Mouse (Mus musculus): ENCODE results near the gene Rab43. TPM values are rescaled to one million over a fixed set of nuclear protein-coding genes. Genes with fewer than 3 reads are reported as not detected.
A peak's percentile ranks its signal among the peaks of the same experiment; 100 is the strongest.

The Rab43 gene
- polyA plus RNA-seq (2016; fragmentation: Nextera tagmentation; extraction: Ambion mirVana), result 4.1 and 5.5 TPM in 2 replicates

DNA sequence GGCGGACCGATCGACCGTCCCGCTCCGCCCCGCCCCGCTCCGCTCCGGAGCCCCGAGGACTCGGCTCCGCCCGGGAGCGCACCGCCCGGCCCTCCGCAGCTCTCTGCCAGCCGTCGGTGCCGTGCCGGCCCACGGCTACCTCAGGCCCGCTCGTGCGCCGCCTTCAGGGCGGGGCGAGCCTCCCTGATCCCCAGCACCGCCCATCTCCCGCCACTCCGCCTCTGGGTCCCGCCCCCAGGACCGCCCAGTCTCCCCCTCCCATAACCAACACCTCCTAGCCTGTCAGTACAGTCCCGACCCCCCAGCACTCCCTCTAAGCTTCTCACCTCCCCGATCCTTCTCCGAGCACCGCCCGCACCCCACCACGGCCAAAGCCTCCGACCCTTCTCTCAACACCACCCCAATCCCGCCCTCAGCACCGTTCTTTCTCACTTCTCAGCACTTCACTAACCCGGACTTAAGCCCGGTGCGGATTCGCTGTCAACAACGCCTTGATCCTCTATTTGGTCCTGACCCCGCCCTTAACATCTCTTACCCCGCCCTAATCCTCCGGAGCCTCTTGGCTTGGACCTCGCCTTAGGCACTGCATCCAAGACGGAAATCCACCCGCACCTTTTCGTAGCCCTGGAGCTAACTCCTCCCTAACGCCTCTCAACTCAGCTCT lies at the start of gene Rab43:
Gene Rab43, minus strand, starts transcription at position 490 of the 664 bp plus-strand sequence.
- no peaks in the 10 kb centered on the region for H3K9me3 ChIP-seq
- WGBS, result under 1% methylated on average over 56 of the region's 56 CpGs
- H3K27ac ChIP-seq (replicated peaks), result peak within 1 kb of the TSS; percentile 81
- peak; percentile 92 for DNase-seq (ENCODE audit: low spot score)
- peak within 1 kb of the TSS; percentile 78 for H3K4me3 ChIP-seq
- H3K4me1 ChIP-seq, result peaks cover 33% of the 10 kb centered on the region
- H3K36me3 ChIP-seq (replicated peaks), result peaks cover 34% of the 10 kb centered on the region
- peaks cover 11% of the 10 kb centered on the region for H3K27me3 ChIP-seq (replicated peaks; ENCODE audit: low read depth, poor library complexity, severe bottlenecking)

- H3K4me3 ChIP-seq, result no peak overlapping the region
- WGBS, result 71% methylated on average over 1 of the region's 1 CpGs
- DNase-seq (ENCODE audit: low spot score), result no peak
- H3K27me3 ChIP-seq (replicated peaks; ENCODE audit: low read depth, poor library complexity, severe bottlenecking), result no peaks in the 10 kb centered on the region
- H3K36me3 ChIP-seq (replicated peaks), result no peaks in the 10 kb centered on the region
- H3K27ac ChIP-seq (replicated peaks), result no peak overlapping the region
- no peaks in the 10 kb centered on the region for H3K4me1 ChIP-seq
- no peaks in the 10 kb centered on the region for H3K9me3 ChIP-seq
These were observed 45.1 kb upstream of the Rab43 start for GRCm38 (mm10) chr6:87857071-87857470.

DNA sequence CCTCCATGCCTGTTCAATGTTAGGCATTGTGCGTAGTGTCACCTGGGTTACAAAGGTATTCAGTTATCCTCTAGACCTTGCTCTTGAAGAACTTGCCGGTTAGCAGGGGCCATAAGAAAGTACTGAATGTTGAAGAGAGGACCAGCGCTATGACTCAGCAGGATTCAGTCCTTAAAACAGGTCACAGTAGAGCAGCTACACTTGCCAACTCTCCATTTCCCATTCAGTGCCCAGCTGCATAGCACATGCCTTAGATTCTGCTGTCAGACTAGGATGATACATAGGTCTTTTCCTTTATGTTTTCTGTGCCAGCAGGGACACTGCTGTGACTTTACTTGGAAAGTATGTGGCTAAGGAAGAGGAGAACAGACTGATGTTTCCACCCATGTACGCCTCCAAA lies 41.5 kb upstream of the Rab43 start:
- DNase-seq (ENCODE audit: low spot score), result no peak
- H3K27ac ChIP-seq (replicated peaks), result no peak overlapping the region
- H3K4me1 ChIP-seq, result peaks cover 14% of the 10 kb centered on the region
- H3K36me3 ChIP-seq (replicated peaks), result peaks cover 6% of the 10 kb centered on the region
- WGBS, result 84% methylated on average over 4 of the region's 4 CpGs
- no peak overlapping the region for H3K4me3 ChIP-seq
- H3K9me3 ChIP-seq, result no peaks in the 10 kb centered on the region
- no peaks in the 10 kb centered on the region for H3K27me3 ChIP-seq (replicated peaks; ENCODE audit: low read depth, poor library complexity, severe bottlenecking)

DNA sequence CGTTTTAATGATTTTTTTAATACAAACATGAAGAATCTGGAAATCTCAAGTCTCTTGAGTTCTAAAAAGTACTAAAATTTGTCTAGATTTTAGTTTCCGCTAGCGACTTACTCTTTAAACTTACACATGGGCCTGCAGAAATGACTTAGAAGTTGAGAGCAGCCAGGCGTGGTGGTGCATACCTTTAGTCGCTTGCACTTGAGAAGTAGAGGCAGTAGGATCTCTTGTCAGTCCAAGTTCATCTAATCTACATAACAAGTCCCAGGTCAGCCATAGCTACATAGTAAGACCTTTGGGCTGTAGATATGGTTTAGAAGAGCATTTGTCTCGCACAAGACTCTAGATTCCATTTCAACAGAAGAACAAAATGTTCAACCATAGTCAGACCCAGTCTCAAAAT lies 39.9 kb upstream of the Rab43 start:
- Histone ChIP-seq H3K9me3 (no peaks in the 10 kb centered on the region), H3K4me3 (peak overlapping the region; percentile 100), H3K27me3 (replicated peaks; ENCODE audit: low read depth, poor library complexity, severe bottlenecking) (no peaks in the 10 kb centered on the region), H3K36me3 (replicated peaks) (peaks cover 21% of the 10 kb centered on the region), H3K27ac (replicated peaks) (no peak overlapping the region), H3K4me1 (peaks cover 30% of the 10 kb centered on the region)
- no peak for DNase-seq (ENCODE audit: low spot score)
- 83% methylated on average over 6 of the region's 6 CpGs for WGBS

- peak within 1 kb of the TSS; percentile 100 for H3K4me3 ChIP-seq
- H3K4me1 ChIP-seq, result peaks cover 33% of the 10 kb centered on the region
- H3K27me3 ChIP-seq (replicated peaks; ENCODE audit: low read depth, poor library complexity, severe bottlenecking), result no peaks in the 10 kb centered on the region
- no peaks in the 10 kb centered on the region for H3K9me3 ChIP-seq
- under 1% methylated on average over 55 of the region's 55 CpGs for WGBS
- DNase-seq (ENCODE audit: low spot score), result peak; percentile 98
- H3K36me3 ChIP-seq (replicated peaks), result peaks cover 30% of the 10 kb centered on the region
- H3K27ac ChIP-seq (replicated peaks), result peak within 1 kb of the TSS; percentile 100
These were observed 39.1 kb upstream of the Rab43 start, which contains the start of gene Cnbp for GRCm38 (mm10) chr6:87850900-87851614. Gene Cnbp, minus strand, starts transcription at chr6:87851106.

GRCm38 (mm10) chr6:87850155-87850899 lies 38.4 kb upstream of the Rab43 start:
- H3K27ac ChIP-seq (replicated peaks), result peak overlapping the region; percentile 100
- peaks cover 33% of the 10 kb centered on the region for H3K4me1 ChIP-seq
- H3K4me3 ChIP-seq, result peak overlapping the region; percentile 100
- no peaks in the 10 kb centered on the region for H3K27me3 ChIP-seq (replicated peaks; ENCODE audit: low read depth, poor library complexity, severe bottlenecking)
- H3K36me3 ChIP-seq (replicated peaks), result peaks cover 37% of the 10 kb centered on the region
- no peaks in the 10 kb centered on the region for H3K9me3 ChIP-seq
- under 1% methylated on average over 73 of the region's 73 CpGs for WGBS
- DNase-seq (ENCODE audit: low spot score), result peak; percentile 71

DNA sequence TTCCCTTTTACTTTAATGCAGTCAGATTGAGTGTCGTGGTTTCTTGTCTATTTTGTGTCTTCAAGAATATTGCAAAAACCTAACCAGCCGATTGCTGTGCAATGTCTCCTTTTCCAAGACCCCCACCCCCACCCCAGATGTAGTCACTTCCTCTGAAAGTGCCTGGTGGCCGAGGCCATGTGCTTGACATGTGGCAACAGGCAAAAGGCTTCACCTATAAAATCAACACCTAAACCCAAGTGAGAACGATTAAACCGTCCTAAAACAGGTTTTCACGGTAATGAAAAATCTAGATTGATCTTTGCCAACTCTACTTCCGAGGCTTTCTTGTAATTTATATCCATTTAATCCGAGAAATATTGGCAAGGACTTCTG lies 37.8 kb upstream of the Rab43 start:
- Histone ChIP-seq H3K27me3 (replicated peaks; ENCODE audit: low read depth, poor library complexity, severe bottlenecking) (no peaks in the 10 kb centered on the region), H3K36me3 (replicated peaks) (peaks cover 42% of the 10 kb centered on the region), H3K27ac (replicated peaks) (peak overlapping the region; percentile 100), H3K9me3 (no peaks in the 10 kb centered on the region), H3K4me1 (peaks cover 33% of the 10 kb centered on the region), H3K4me3 (peak overlapping the region; percentile 100)
- DNase-seq (ENCODE audit: low spot score), result peak; percentile 70
- under 1% methylated on average over 8 of the region's 8 CpGs for WGBS

GRCm38 (mm10) chr6:87846813-87847212 lies 34.8 kb upstream of the Rab43 start:
- H3K4me3 ChIP-seq, result 0 out of 2 replicates have a peak overlapping the region, but pooled peaks have one; percentile 16
- H3K9me3 ChIP-seq, result no peaks in the 10 kb centered on the region
- H3K36me3 ChIP-seq (replicated peaks), result peaks cover 72% of the 10 kb centered on the region
- no peak overlapping the region for H3K27ac ChIP-seq (replicated peaks)
- DNase-seq (ENCODE audit: low spot score), result no peak
- H3K27me3 ChIP-seq (replicated peaks; ENCODE audit: low read depth, poor library complexity, severe bottlenecking), result no peaks in the 10 kb centered on the region
- peaks cover 33% of the 10 kb centered on the region for H3K4me1 ChIP-seq
- WGBS, result 90% methylated on average over 1 of the region's 1 CpGs

GRCm38 (mm10) chr6:87845031-87845695 lies 33.2 kb upstream of the Rab43 start:
- no peak for DNase-seq (ENCODE audit: low spot score)
- 92% methylated on average over 13 of the region's 13 CpGs for WGBS
- H3K4me3 ChIP-seq, result no peak overlapping the region
- H3K27ac ChIP-seq (replicated peaks), result no peak overlapping the region
- H3K4me1 ChIP-seq, result peaks cover 27% of the 10 kb centered on the region
- peaks cover 82% of the 10 kb centered on the region for H3K36me3 ChIP-seq (replicated peaks)
- no peaks in the 10 kb centered on the region for H3K27me3 ChIP-seq (replicated peaks; ENCODE audit: low read depth, poor library complexity, severe bottlenecking)
- H3K9me3 ChIP-seq, result no peaks in the 10 kb centered on the region

- H3K9me3 ChIP-seq, result no peaks in the 10 kb centered on the region
- peaks cover 20% of the 10 kb centered on the region for H3K4me1 ChIP-seq
- no peak overlapping the region for H3K27ac ChIP-seq (replicated peaks)
- 11% methylated on average over 1 of the region's 1 CpGs for WGBS
- H3K27me3 ChIP-seq (replicated peaks; ENCODE audit: low read depth, poor library complexity, severe bottlenecking), result no peaks in the 10 kb centered on the region
- DNase-seq (ENCODE audit: low spot score), result peak; percentile 26
- H3K36me3 ChIP-seq (replicated peaks), result peaks cover 64% of the 10 kb centered on the region
- H3K4me3 ChIP-seq, result no peak overlapping the region
These were observed 30.3 kb upstream of the Rab43 start for GRCm38 (mm10) chr6:87842254-87842653.

DNA sequence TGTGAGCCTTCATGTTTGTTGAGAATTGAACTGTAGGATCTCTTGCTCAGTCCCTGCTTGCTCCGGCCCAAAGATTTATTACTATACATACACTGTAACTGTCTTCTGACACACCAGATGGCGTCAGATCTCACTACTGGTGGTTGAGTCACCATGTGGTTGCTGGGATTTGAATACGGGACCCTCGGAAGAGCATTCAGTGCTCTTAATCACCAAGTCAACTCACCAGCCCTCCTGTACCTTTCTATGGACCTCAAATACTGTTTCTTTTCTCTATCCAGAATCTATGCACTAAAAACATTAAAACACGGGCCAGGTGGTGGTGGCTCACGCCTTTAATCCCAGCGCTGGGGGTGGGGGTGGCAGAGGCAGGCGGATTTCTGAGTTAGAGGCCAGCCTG lies 29.7 kb upstream of the Rab43 start:
- Histone ChIP-seq H3K36me3 (replicated peaks) (peaks cover 58% of the 10 kb centered on the region), H3K4me3 (no peak overlapping the region), H3K27ac (replicated peaks) (no peak overlapping the region), H3K4me1 (peaks cover 16% of the 10 kb centered on the region), H3K9me3 (no peaks in the 10 kb centered on the region), H3K27me3 (replicated peaks; ENCODE audit: low read depth, poor library complexity, severe bottlenecking) (no peaks in the 10 kb centered on the region)
- no peak for DNase-seq (ENCODE audit: low spot score)
- WGBS, result 83% methylated on average over 8 of the region's 8 CpGs

DNA sequence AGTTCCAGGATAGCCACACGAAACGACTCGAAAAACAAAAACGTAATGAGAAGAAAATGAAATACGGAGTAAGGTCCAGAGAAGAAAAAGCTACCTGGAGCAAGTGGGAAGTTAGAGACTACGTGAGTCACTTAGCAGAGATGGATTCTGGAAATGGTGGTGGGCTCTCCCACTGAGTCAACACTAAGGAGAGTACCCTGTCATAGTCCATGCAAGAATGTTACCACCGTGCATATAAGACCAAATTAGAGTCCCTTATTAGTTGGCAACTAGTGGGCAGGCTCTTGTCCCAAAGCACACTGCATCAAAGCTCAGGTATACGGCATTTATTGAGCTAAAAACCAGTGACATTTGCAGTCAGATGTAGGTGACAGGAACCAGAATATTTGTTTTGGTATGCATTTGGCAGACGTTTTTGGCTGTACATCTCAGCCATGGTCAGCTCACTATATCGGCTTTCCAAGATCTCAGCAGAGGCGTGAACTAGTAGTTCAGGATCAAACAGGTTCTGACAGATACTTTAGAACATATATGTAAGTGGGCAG lies 27.9 kb upstream of the Rab43 start:
- Histone ChIP-seq H3K27me3 (replicated peaks; ENCODE audit: low read depth, poor library complexity, severe bottlenecking) (no peaks in the 10 kb centered on the region), H3K4me1 (peaks cover 15% of the 10 kb centered on the region), H3K27ac (replicated peaks) (no peak overlapping the region), H3K4me3 (peak overlapping the region; percentile 93; the same call in 1 of the 2 replicates), H3K9me3 (no peaks in the 10 kb centered on the region), H3K36me3 (replicated peaks) (peaks cover 54% of the 10 kb centered on the region)
- WGBS, result 67% methylated on average over 11 of the region's 11 CpGs
- DNase-seq (ENCODE audit: low spot score), result no peak
